Mouse (Mus musculus) bone marrow, adult 2 months (tissue): ENCODE measurements around the gene Rps4x.

Experiments used
- CTCF ChIP-seq: fragments of 200-500 bp; IDR thresholded peaks from 2 replicates; pipeline ENCODE4 v1.5.1; 2011; ENCODE audit warnings: low read length, control low read depth; ENCODE audit not compliant: control insufficient read depth, insufficient read depth
- POLR2A ChIP-seq: fragments of 200-500 bp; IDR thresholded peaks from 2 replicates; pipeline ENCODE4 v1.6.1; 2011; ENCODE audit warnings: low read depth, mild to moderate bottlenecking, control low read depth, low read length, borderline replicate concordance; ENCODE audit not compliant: control insufficient read depth

DNA sequence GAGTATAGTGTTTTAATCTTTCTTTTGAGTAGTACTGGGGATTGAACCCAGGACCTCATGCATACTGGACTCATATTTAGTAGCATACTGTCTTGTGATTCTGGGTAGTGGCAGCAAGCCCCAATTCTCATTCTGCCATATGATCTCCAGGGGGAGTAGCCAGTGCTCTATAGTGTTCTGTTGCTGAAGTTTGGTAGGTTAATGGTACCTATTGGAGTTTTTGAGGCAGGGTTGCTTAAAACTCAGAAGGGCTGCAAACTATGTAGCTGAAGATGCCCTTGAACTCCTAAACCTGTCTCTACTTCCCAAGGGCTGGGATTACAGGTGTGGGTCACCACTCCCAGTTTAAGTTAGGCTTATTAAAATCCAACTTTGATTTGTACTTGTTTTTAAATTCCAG lies 6.6 kb downstream of the Rps4x start:
- TF ChIP-seq POLR2A, result no peak
- no peak for TF ChIP-seq CTCF
